Mouse (Mus musculus): ENCODE results near the gene Ttc5.
"Not testable (repeated sequence)": the region's sequence is repeated elsewhere in the genome, so short reads cannot be mapped to it uniquely, and the experiment has no call there.

Ttc5 gene

DNA sequence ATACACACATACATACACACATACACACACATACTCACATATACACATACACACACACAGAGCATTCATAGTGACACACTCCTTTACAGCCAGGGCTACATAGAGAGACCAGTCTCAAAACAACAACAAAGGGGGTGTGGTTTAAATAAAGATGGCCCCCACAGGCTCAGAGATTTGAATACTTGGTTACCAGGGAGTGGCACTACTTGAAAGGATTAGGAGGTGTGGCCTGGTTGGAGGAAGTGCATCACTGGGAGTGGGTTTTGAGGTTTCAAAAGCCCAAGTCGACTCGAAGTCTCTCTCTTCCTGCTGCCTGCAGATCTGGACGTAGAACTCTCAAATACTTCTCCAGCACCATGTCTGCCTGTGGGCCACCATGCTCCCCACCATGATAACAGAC, 3.2 kb downstream of the Ttc5 start:
- no peak for ATAC-seq (ENCODE audit: insufficient number of reproducible peaks, low FRiP score, low TSS enrichment)

DNA sequence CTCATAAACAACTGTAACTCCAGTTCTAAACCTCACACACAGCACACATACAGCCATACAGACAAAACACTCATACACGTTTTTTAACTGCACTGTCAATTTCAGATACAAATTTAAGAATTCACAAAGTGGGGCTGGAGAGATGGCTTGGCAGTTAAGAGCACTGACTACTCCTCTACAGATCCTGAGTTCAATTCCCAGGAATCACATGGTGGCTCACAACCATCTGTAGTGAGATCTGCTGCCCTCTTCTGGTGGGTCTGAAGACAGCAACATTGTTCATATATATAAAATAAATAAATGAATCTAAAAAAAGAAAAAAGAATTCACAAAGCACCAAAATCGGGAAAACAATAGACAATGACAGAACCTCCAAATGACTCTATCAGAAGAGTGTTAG, 14.0 kb downstream of the Ttc5 start:
- ATAC-seq (ENCODE audit: insufficient number of reproducible peaks, low FRiP score, low TSS enrichment) = no peak

DNA sequence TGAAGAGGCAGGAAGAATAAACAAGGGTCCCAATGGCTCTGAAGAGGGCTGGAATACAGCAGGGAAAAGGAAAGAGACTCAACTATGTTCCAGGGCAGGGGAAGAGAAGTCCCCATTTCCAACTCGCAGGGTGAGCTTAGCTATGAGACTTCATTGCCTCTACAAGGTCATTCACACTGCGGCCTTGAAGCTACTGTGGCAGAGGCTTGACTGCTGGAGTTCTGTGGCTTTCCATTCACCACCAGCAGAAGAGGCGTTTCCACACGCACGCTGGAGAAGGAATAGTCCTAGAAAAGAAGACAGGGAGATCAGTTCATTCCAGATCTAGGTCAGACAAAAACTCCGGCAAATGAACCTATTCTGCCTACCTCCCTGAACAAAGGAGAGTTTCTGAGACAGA, 19.6 kb downstream of the Ttc5 start:
- no peak for ATAC-seq (ENCODE audit: insufficient number of reproducible peaks, low FRiP score, low TSS enrichment)

DNA sequence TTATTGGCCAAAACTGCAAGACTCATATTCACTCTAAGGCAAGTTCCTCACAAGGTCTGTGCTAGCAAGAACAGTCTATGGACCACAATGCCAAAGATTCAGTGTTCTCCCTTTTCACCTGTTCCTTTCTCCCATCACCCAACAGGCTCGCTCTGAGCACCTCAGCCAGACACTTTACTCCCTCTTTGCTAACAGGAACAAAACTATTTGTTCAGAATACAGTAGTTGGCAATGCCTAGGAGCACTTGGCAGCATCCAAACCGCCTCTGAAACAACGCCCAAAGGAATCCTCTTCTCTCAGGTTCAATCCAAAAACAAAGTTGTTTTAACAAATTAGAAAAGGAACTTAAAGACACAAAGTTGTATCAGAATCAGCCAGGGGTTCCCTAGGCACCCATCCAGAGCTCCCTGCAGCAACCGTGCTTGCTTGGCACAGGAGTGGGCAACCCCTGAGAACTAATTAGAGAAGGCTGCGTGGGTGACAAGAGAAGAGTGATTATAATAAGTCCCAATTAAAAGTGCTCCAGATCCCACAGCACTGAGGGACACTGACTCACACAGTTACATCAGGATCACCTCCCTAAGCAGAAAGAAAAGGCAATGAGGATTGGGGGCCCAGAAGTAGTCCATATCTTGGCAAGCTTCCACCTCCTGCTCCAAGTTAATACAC, 26.8 kb downstream of the Ttc5 start:
- ATAC-seq (ENCODE audit: insufficient number of reproducible peaks, low FRiP score, low TSS enrichment) = no peak; the same call in 1 of the 2 replicates

DNA sequence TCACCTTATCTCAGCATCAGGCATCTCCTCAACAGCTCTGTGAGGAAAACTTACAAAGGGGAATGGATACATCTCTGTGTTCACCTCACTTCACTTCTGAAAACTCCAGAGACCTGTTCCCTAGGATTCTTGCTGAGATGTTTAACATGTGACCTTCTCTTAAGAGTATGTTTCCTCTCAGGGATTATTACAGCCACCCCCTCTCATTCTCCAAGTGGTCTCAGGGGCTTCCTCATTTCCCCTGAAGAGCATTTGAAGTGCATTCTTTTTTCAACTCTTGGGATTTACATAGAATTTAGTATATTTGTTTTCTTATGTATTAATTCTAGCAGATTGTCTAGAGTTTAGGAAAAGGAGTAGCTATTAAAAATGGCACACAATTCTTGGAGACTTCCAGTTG, 40.3 kb downstream of the Ttc5 start, which contains the start of gene Olfr749:
Gene Olfr749 (minus strand): TSS at position 101 of the 400 bp plus-strand sequence.
- ATAC-seq (ENCODE audit: insufficient number of reproducible peaks, low FRiP score, low TSS enrichment) = no peak

DNA sequence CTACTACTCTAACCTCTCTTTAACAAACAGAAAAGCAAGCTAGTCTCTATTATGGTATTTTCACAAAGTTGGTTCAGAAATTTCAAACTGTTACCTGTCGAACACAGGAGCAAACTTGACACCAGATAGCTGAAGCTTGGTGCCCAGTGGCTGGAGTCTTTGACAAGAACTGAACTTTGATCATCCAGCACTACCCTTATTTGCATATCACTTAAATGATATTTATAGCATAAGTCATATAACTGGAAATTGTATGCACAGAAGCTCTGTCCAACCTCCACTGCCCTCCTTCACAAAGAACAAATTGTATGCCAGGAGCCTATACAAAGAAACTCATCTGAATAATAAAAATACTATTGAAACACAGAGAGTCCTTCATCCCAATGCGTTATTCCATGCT, 43.7 kb downstream of the Ttc5 start:
- no peak for ATAC-seq (ENCODE audit: insufficient number of reproducible peaks, low FRiP score, low TSS enrichment)

DNA sequence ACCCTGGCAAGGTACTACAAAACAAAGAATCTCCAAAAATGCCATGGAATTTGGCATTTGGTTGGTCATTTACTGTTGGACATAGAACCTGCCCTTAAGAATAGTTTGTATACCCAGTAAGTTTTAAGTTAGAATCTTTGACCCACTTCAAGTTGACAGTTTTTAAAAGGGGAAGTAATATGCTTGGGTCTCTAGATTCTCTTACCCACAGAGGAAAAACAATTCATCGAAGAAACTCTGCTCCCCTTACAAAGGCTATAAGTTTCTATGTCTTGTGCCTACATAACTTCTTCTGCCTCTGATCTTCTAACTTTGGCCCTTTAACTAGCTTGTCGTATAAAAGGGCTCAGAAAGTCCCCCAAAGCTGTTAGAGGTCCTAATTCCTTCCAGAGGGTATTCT, 45.0 kb downstream of the Ttc5 start:
- ATAC-seq (ENCODE audit: insufficient number of reproducible peaks, low FRiP score, low TSS enrichment) = no peak

DNA sequence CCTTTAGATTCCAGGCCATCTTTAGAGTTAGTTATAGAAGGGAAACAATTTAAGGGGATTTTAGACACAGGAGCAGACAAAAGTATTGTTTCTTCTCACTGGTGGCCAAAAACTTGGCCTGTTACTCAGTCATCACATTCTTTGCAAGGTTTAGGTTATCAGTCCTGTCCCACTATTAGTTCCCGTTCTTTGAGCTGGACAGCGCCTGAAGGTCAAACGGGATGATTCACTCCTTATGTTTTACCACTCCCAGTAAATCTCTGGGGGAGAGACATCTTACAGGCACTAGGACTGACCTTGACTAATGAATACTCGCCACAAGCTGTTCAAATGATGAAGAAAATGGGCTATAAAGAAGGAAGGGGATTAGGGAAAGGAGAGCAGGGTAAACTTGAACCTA, 62.9 kb downstream of the Ttc5 start:
- ATAC-seq (ENCODE audit: insufficient number of reproducible peaks, low FRiP score, low TSS enrichment) = not testable (repeated sequence)

DNA sequence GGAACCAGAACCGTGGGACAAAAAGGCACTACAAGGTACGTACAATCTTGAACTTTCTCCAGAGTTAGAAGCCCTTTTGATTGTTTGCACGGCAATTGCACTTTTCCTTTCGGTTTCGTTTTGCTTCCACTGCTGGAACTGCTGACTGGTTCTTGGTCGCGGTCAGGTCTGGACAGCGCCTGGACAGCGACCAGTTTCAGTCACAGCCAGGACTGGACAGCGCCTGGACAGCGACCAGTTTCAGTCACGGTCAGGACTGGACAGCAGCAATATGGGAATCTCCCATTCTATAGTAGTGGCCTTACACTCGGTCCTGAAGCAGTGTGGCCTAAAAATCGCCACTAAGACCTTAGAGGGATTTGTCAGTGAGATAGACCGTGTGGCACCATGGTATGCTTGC, 65.4 kb downstream of the Ttc5 start:
- ATAC-seq (ENCODE audit: insufficient number of reproducible peaks, low FRiP score, low TSS enrichment) = not testable (repeated sequence)

All from cerebellum, adult (tissue).